Mouse (Mus musculus) bone marrow macrophage, adult 2 months (primary cell): Measurements from ENCODE around the gene Art4. TPM values are rescaled to one million over a fixed set of nuclear protein-coding genes. Genes with fewer than 3 reads are reported as not detected.
A peak's percentile ranks its signal among the peaks of the same experiment; 100 is the strongest.

ENCODE experiments used
- H3K27ac ChIP-seq: 2 replicates; pipeline ENCODE4 v1.5.1; 2012; ENCODE audit warnings: low read depth, low read length; ENCODE audit not compliant: insufficient read depth
- H3K4me1 ChIP-seq: 2 replicates; pipeline ENCODE4 v1.6.1; 2012; ENCODE audit warnings: low read length; ENCODE audit not compliant: control insufficient read depth, insufficient read depth
- H3K4me3 ChIP-seq: 2 replicates; pipeline ENCODE4 v1.5.1; 2012; ENCODE audit warnings: mild to moderate bottlenecking, low read length, moderate library complexity; ENCODE audit not compliant: insufficient read depth
- CTCF ChIP-seq: IDR thresholded peaks from 2 replicates; pipeline ENCODE4 v1.5.1; 2012; ENCODE audit warnings: low read depth, mild to moderate bottlenecking, low read length, moderate library complexity
- POLR2A ChIP-seq: IDR thresholded peaks from 2 replicates; pipeline ENCODE4 v1.6.1; 2012; ENCODE audit warnings: mild to moderate bottlenecking, low read depth, low read length, borderline replicate concordance
- polyA plus RNA-seq: library from polyadenylated mRNA; stranded (reverse); fragments of >200 nt; gene quantifications from 2 replicates; pipeline ENCODE4 v1.2.4, GENCODE M21; 2012; ENCODE audit not compliant: missing spikeins, insufficient read depth, insufficient read length

The Art4 gene
- polyA plus RNA-seq, 1 experiment = not detected

DNA sequence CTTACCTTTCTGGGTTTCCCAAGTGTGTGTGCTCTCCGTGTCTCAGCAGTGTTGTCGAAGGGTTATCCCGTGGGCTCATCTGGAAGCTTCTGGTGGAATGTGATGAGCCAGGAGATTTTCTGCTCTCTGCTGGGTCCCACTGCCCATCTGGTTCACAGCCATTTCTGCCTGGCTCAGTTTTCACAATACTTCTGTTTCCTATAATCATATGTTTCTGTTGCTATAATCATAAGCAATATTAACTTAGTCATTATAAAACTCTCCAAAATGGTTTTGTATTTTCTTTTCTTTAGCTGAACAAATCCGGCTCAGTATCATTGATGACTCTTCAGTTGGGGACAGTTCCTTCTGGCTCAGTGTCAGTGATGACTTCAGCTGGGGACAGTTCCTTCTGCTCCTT, 22.2 kb downstream of the Art4 start, which contains the start of gene Smco3:
Smco3 (minus strand) TSS at position 101 of the 400 bp plus-strand sequence.
- Histone ChIP-seq H3K27ac (no peak within 1 kb of the TSS), H3K4me1 (peaks cover 25% of the 10 kb centered on the region), H3K4me3 (no peak within 1 kb of the TSS)
- TF ChIP-seq POLR2A = no peak
- TF ChIP-seq CTCF = no peak

- TF ChIP-seq CTCF (no peak), POLR2A (no peak)
- peak overlapping the region; percentile 78 for H3K27ac ChIP-seq
- peaks cover 30% of the 10 kb centered on the region for H3K4me1 ChIP-seq
- H3K4me3 ChIP-seq = peak overlapping the region; percentile 66
Measured at GRCm38 (mm10) chr6:136831712-136832111, 25.8 kb downstream of the Art4 start.

DNA sequence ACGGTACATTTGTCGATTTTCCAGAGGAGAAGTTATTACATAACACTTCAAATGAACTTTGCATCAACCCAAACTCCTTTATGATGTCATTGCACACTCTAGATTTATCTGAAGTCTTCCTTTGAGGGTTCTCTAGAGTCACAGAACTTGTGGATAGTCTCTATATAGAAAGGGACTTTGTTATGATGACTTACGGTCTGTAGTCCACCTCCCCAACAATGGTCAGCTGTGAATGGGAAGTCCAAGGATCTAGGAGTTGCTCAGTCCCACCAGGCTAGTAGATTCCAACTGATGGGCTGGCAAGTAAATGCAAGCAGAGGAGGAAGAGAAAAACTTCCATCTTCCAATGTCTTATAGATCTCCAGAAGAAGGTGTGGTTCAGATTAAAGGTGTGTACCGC, 28.9 kb downstream of the Art4 start:
- peak overlapping the region; percentile 58 for H3K4me3 ChIP-seq
- TF ChIP-seq POLR2A (no peak), CTCF (no peak)
- H3K4me1 ChIP-seq = peaks cover 23% of the 10 kb centered on the region
- peak overlapping the region; percentile 15 for H3K27ac ChIP-seq

DNA sequence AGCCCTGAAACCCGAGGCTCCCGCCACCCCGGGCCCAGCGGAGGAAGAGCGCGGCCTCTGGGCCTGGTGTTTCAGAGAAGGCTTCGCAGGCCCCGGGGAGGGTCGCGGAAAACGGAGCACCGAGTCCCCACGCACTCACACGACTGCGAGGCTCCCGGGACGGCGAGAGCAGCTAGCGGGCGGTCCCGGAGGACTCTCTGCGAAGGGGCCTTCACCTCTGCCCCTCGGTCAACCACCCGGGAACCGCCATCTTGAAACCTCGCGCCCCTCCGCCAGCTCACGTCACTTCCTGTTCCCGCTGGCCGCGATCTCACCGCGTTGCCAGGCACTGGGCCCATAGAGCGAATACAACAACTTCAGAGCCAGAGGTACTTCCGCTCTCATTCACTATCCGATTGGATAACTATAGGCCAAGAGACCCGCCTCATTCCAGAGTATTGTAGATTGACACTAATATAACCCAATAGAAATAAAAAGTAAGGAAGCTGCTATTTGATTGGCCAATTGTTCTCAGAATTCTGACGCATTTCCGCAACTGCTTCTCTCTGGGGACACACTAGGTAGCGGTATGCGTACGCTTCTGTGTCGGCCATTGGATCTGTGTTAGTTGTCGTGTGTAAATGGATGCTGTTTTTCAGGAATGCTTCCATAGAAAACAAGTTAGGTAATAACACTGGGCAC, 29.5 kb downstream of the Art4 start, which contains the start of gene Wbp11:
Wbp11 (minus strand) TSS at position 353 of the 681 bp plus-strand sequence.
- Histone ChIP-seq H3K4me3 (peak within 1 kb of the TSS; percentile 84), H3K4me1 (peaks cover 22% of the 10 kb centered on the region), H3K27ac (peak within 1 kb of the TSS; percentile 74)
- TF ChIP-seq CTCF = no peak
- TF ChIP-seq POLR2A = no peak

DNA sequence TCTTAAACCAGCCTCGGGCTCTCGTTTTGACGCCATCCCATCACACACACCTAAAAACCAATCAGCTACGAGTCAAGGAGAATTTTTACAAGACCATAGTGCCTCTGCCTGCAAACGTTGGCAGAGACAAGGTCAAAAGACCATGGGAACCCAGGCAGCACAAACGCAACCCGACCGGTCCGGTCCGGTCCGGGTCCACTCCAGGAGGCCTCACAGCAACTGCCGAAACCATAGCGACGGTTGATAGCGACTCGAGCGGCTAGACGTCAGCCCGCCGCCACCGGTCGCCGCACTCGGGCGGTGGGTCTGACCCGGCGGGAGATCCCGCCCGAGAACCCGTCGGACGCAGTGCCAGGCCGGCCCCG, 30.0 kb downstream of the Art4 start, which contains the start of gene BC049715:
BC049715 (plus strand) TSS at position 111 of the 365 bp plus-strand sequence.
- Histone ChIP-seq H3K4me3 (peak within 1 kb of the TSS; percentile 84), H3K27ac (peak within 1 kb of the TSS; percentile 74), H3K4me1 (peaks cover 20% of the 10 kb centered on the region)
- no peak for TF ChIP-seq POLR2A
- no peak for TF ChIP-seq CTCF

- H3K4me3 ChIP-seq = peak overlapping the region; percentile 84
- peaks cover 18% of the 10 kb centered on the region for H3K4me1 ChIP-seq
- H3K27ac ChIP-seq = peak overlapping the region; percentile 74
- no peak for TF ChIP-seq POLR2A
- no peak for TF ChIP-seq CTCF
Measured at GRCm38 (mm10) chr6:136827116-136827515, 30.4 kb downstream of the Art4 start.

- TF ChIP-seq POLR2A (no peak), CTCF (no peak)
- Histone ChIP-seq H3K27ac (no peak overlapping the region), H3K4me3 (no peak overlapping the region), H3K4me1 (peaks cover 11% of the 10 kb centered on the region)
Measured at GRCm38 (mm10) chr6:136824987-136825386, 32.5 kb downstream of the Art4 start.

- H3K4me1 ChIP-seq = peaks cover 5% of the 10 kb centered on the region
- TF ChIP-seq CTCF = no peak
- no peak for TF ChIP-seq POLR2A
- no peak overlapping the region for H3K27ac ChIP-seq
- H3K4me3 ChIP-seq = no peak overlapping the region
Measured at GRCm38 (mm10) chr6:136821086-136821485, 36.4 kb downstream of the Art4 start.

- TF ChIP-seq CTCF (no peak), POLR2A (no peak)
- no peak overlapping the region for H3K4me3 ChIP-seq
- H3K27ac ChIP-seq = no peak overlapping the region
- peaks cover 7% of the 10 kb centered on the region for H3K4me1 ChIP-seq
Measured at GRCm38 (mm10) chr6:136820381-136820780, 37.2 kb downstream of the Art4 start.

DNA sequence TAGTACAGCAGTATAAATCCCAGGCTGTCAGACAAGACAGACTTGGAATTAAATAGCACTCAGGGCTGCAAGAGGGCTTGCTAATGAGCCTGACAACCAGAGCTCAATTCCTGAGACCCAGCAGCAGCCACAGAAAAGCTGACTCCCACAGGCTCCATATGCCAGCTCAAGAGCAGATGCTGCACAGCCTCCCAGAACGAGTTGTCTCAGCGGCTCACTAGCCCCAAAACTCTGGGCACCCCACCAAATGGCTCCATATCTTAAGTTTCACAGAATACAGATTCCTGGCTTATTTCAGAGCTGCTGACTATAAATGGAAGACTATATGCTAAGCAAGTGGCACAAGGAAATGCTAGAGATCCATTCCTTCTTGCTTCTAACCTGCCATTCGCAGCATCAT, 40.0 kb downstream of the Art4 start:
- Histone ChIP-seq H3K27ac (no peak overlapping the region), H3K4me3 (no peak overlapping the region), H3K4me1 (peaks cover 8% of the 10 kb centered on the region)
- TF ChIP-seq POLR2A (no peak), CTCF (no peak)

GRCm38 (mm10) chr6:136816826-136817225, 40.7 kb downstream of the Art4 start:
- Histone ChIP-seq H3K27ac (no peak overlapping the region), H3K4me1 (peaks cover 8% of the 10 kb centered on the region), H3K4me3 (no peak overlapping the region)
- TF ChIP-seq CTCF (no peak), POLR2A (no peak)
